Mouse (Mus musculus): ENCODE data around the gene Sf1. TPM values are rescaled to one million over a fixed set of nuclear protein-coding genes. Genes with fewer than 3 reads are reported as not detected.

The Sf1 gene
- polyA plus RNA-seq, 1 experiment from 2014 or later: 42.3 TPM

GRCm38 (mm10) chr19:6385821-6386220 lies 22.3 kb downstream of the Sf1 start:
- TF ChIP-seq CTCF (IDR thresholded peaks at IDR 0.05; ENCODE audit: low read depth): no peak
- no peak for TF ChIP-seq EP300 (optimal IDR thresholded peaks at IDR 0.05)
- DNase-seq (ENCODE audit: low spot score) (peak; percentile 13), ATAC-seq (ENCODE audit: low FRiP score, low TSS enrichment) (no peak)
- Histone ChIP-seq H3K9ac (ENCODE audit: low read length) (no peak overlapping the region), H3K36me3 (ENCODE audit: control insufficient read depth, insufficient read depth, low read length) (no peaks in the 10 kb centered on the region), H3K4me3 (ENCODE audit: low read depth, low read length) (no peak overlapping the region), H3K4me2 (replicated peaks; ENCODE audit: low read depth) (no peak overlapping the region), H3K27ac (replicated peaks) (no peak overlapping the region), H3K9me3 (ENCODE audit: control insufficient read depth, low read length) (no peaks in the 10 kb centered on the region), H3K4me1 (replicated peaks; ENCODE audit: control insufficient read depth, insufficient read depth) (no peaks in the 10 kb centered on the region; the same call in 1 of the 2 replicates), H3K27me3 (ENCODE audit: control insufficient read depth, insufficient read depth, low read length) (no peaks in the 10 kb centered on the region)
- WGBS: 85% methylated on average over 7 of the region's 7 CpGs

- no peak for DNase-seq (ENCODE audit: low spot score)
- Histone ChIP-seq H3K4me2 (replicated peaks; ENCODE audit: low read depth) (no peak overlapping the region), H3K9ac (ENCODE audit: low read length) (no peak overlapping the region), H3K27ac (replicated peaks) (no peak overlapping the region), H3K27me3 (ENCODE audit: control insufficient read depth, insufficient read depth, low read length) (no peaks in the 10 kb centered on the region), H3K9me3 (ENCODE audit: control insufficient read depth, low read length) (no peaks in the 10 kb centered on the region), H3K4me3 (ENCODE audit: low read depth, low read length) (no peak overlapping the region), H3K4me1 (replicated peaks; ENCODE audit: control insufficient read depth, insufficient read depth) (no peaks in the 10 kb centered on the region; the same call in 1 of the 2 replicates), H3K36me3 (ENCODE audit: control insufficient read depth, insufficient read depth, low read length) (no peaks in the 10 kb centered on the region)
- WGBS: 76% methylated on average over 9 of the region's 9 CpGs
- no peak for ATAC-seq (ENCODE audit: low FRiP score, low TSS enrichment)
- no peak for TF ChIP-seq CTCF (IDR thresholded peaks at IDR 0.05; ENCODE audit: low read depth)
- TF ChIP-seq EP300 (optimal IDR thresholded peaks at IDR 0.05): no peak
Measured at GRCm38 (mm10) chr19:6386234-6386633, 22.7 kb downstream of the Sf1 start.

GRCm38 (mm10) chr19:6388006-6388405 lies 24.5 kb downstream of the Sf1 start:
- no peaks in the 10 kb centered on the region for H3K27me3 ChIP-seq (ENCODE audit: control insufficient read depth, insufficient read depth, low read length)
- H3K4me3 ChIP-seq (ENCODE audit: low read depth, low read length): no peak overlapping the region
- DNase-seq (ENCODE audit: low spot score) (no peak), ATAC-seq (ENCODE audit: low FRiP score, low TSS enrichment) (no peak)
- no peak overlapping the region for H3K9ac ChIP-seq (ENCODE audit: low read length)
- H3K36me3 ChIP-seq (ENCODE audit: control insufficient read depth, insufficient read depth, low read length): no peaks in the 10 kb centered on the region
- TF ChIP-seq CTCF (IDR thresholded peaks at IDR 0.05; ENCODE audit: low read depth) (peak; percentile 27; the same call in 1 of the 2 replicates), EP300 (optimal IDR thresholded peaks at IDR 0.05) (no peak)
- H3K9me3 ChIP-seq (ENCODE audit: control insufficient read depth, low read length): no peaks in the 10 kb centered on the region
- 77% methylated on average over 13 of the region's 13 CpGs for WGBS
- H3K4me2 ChIP-seq (replicated peaks; ENCODE audit: low read depth): no peak overlapping the region
- H3K27ac ChIP-seq (replicated peaks): no peak overlapping the region
- no peaks in the 10 kb centered on the region; the same call in 1 of the 2 replicates for H3K4me1 ChIP-seq (replicated peaks; ENCODE audit: control insufficient read depth, insufficient read depth)

GRCm38 (mm10) chr19:6389803-6390202 lies 26.3 kb downstream of the Sf1 start:
- Histone ChIP-seq H3K4me2 (replicated peaks; ENCODE audit: low read depth) (peak overlapping the region; percentile 42), H3K27ac (replicated peaks) (no peak overlapping the region), H3K36me3 (ENCODE audit: control insufficient read depth, insufficient read depth, low read length) (no peaks in the 10 kb centered on the region), H3K9ac (ENCODE audit: low read length) (no peak overlapping the region), H3K4me1 (replicated peaks; ENCODE audit: control insufficient read depth, insufficient read depth) (no peaks in the 10 kb centered on the region), H3K4me3 (ENCODE audit: low read depth, low read length) (0 out of 2 replicates have a peak overlapping the region, but pooled peaks have one; percentile 8), H3K9me3 (ENCODE audit: control insufficient read depth, low read length) (no peaks in the 10 kb centered on the region), H3K27me3 (ENCODE audit: control insufficient read depth, insufficient read depth, low read length) (no peaks in the 10 kb centered on the region)
- peak; percentile 40 for ATAC-seq (ENCODE audit: low FRiP score, low TSS enrichment)
- 20% methylated on average over 16 of the region's 16 CpGs for WGBS
- no peak for TF ChIP-seq CTCF (IDR thresholded peaks at IDR 0.05; ENCODE audit: low read depth)
- no peak for TF ChIP-seq EP300 (optimal IDR thresholded peaks at IDR 0.05)
- DNase-seq (ENCODE audit: low spot score): no peak

GRCm38 (mm10) chr19:6390251-6390650 lies 26.8 kb downstream of the Sf1 start:
- no peak overlapping the region for H3K9ac ChIP-seq (ENCODE audit: low read length)
- no peaks in the 10 kb centered on the region for H3K9me3 ChIP-seq (ENCODE audit: control insufficient read depth, low read length)
- H3K4me1 ChIP-seq (replicated peaks; ENCODE audit: control insufficient read depth, insufficient read depth): no peaks in the 10 kb centered on the region
- H3K27me3 ChIP-seq (ENCODE audit: control insufficient read depth, insufficient read depth, low read length): no peaks in the 10 kb centered on the region
- H3K27ac ChIP-seq (replicated peaks): no peak overlapping the region
- H3K4me3 ChIP-seq (ENCODE audit: low read depth, low read length): no peak overlapping the region
- no peak overlapping the region for H3K4me2 ChIP-seq (replicated peaks; ENCODE audit: low read depth)
- TF ChIP-seq CTCF (IDR thresholded peaks at IDR 0.05; ENCODE audit: low read depth): no peak
- TF ChIP-seq EP300 (optimal IDR thresholded peaks at IDR 0.05): no peak
- peak; percentile 4; the same call in 1 of the 2 replicates for ATAC-seq (ENCODE audit: low FRiP score, low TSS enrichment)
- 51% methylated on average over 6 of the region's 6 CpGs for WGBS
- DNase-seq (ENCODE audit: low spot score): no peak
- H3K36me3 ChIP-seq (ENCODE audit: control insufficient read depth, insufficient read depth, low read length): no peaks in the 10 kb centered on the region

GRCm38 (mm10) chr19:6392743-6393393 lies 29.4 kb downstream of the Sf1 start:
- Histone ChIP-seq H3K9me3 (ENCODE audit: control insufficient read depth, low read length) (no peaks in the 10 kb centered on the region), H3K36me3 (ENCODE audit: control insufficient read depth, insufficient read depth, low read length) (no peaks in the 10 kb centered on the region), H3K4me1 (replicated peaks; ENCODE audit: control insufficient read depth, insufficient read depth) (no peaks in the 10 kb centered on the region), H3K27me3 (ENCODE audit: control insufficient read depth, insufficient read depth, low read length) (no peaks in the 10 kb centered on the region), H3K9ac (ENCODE audit: low read length) (no peak overlapping the region), H3K27ac (replicated peaks) (no peak overlapping the region), H3K4me2 (replicated peaks; ENCODE audit: low read depth) (no peak overlapping the region), H3K4me3 (ENCODE audit: low read depth, low read length) (no peak overlapping the region)
- TF ChIP-seq EP300 (optimal IDR thresholded peaks at IDR 0.05) (no peak), CTCF (IDR thresholded peaks at IDR 0.05; ENCODE audit: low read depth) (peak; percentile 56)
- DNase-seq (ENCODE audit: low spot score): no peak
- ATAC-seq (ENCODE audit: low FRiP score, low TSS enrichment): no peak
- WGBS: 93% methylated on average over 14 of the region's 14 CpGs

Data from stomach, postnatal 0 days (tissue).